Comparison of ENCODE assay signal across 16 mouse cellular contexts in genomic region chr3:156903925-156904576, GRCm38 (mm10).
DNase-seq lines count a peak whose midpoint lies in the region; ATAC-seq and TF ChIP-seq lines count a peak whose summit lies in the region.
"Had no signal": no experiment of that assay in that cellular context is flagged by ENCODE, and none has a peak within 500 bp of the region (broad histone marks: within the 10 kb centered on the region; RNA-seq: fewer than 3 reads in every experiment).

No protein-coding gene starts in this region.

- H3K9ac ChIP-seq in hindbrain, embryonic 13.5 days = no peak overlapping the region
- H3K9ac ChIP-seq in neural tube, embryonic 12.5 days = no peak overlapping the region
- H3K9ac ChIP-seq: heart, embryonic 15.5 days; liver, embryonic 15.5 days had no signal

- no peaks in the 10 kb centered on the region for H3K36me3 ChIP-seq in hindbrain, embryonic 13.5 days
- H3K36me3 ChIP-seq in neural tube, embryonic 12.5 days = no peaks in the 10 kb centered on the region
- H3K36me3 ChIP-seq: embryonic facial prominence, embryonic 10.5 days; G1E; heart, embryonic 15.5 days; liver, embryonic 15.5 days had no signal

- no peak overlapping the region for H3K4me2 ChIP-seq in hindbrain, embryonic 13.5 days
- no peak overlapping the region for H3K4me2 ChIP-seq in neural tube, embryonic 12.5 days (replicated peaks)
- H3K4me2 ChIP-seq: heart, embryonic 15.5 days; liver, embryonic 15.5 days had no signal

- intact Hi-C loops in gastrocnemius, adult 2 months (cut with DNase I) = no loop called here

- peak overlapping the region; percentile 71 for H3K27ac ChIP-seq in hindbrain, embryonic 13.5 days
- no peak overlapping the region for H3K27ac ChIP-seq in neural tube, embryonic 12.5 days
- no peak overlapping the region for H3K27ac ChIP-seq in gastrocnemius, adult 2 months
- H3K27ac ChIP-seq: embryonic facial prominence, embryonic 10.5 days; heart, embryonic 15.5 days; liver, embryonic 15.5 days had no signal

- no peak for TF ChIP-seq CTCF in gastrocnemius, adult 2 months (IDR thresholded peaks at IDR 0.05)

- H3K4me1 ChIP-seq in hindbrain, embryonic 13.5 days (replicated peaks) = peaks cover 9% of the 10 kb centered on the region
- peaks cover 3% of the 10 kb centered on the region; the same call in 1 of the 2 replicates for H3K4me1 ChIP-seq in neural tube, embryonic 12.5 days
- H3K4me1 ChIP-seq: embryonic facial prominence, embryonic 10.5 days; heart, embryonic 15.5 days; liver, embryonic 15.5 days; megakaryocyte, embryonic 14.5 days had no signal

- H3K27me3 ChIP-seq in hindbrain, embryonic 13.5 days = no peaks in the 10 kb centered on the region
- no peaks in the 10 kb centered on the region for H3K27me3 ChIP-seq in neural tube, embryonic 12.5 days (replicated peaks)
- H3K27me3 ChIP-seq: heart, embryonic 15.5 days; liver, embryonic 15.5 days; megakaryocyte, embryonic 14.5 days had no signal

- DNase-seq in frontal cortex, postnatal 25 days (ENCODE audit: low spot score in 2 of 2) = no peak
- DNase-seq in Muller cell, postnatal 12 days (ENCODE audit: inconsistent ontology term) = peak; percentile 95
- no peak for DNase-seq in gastrocnemius, adult 2 months
- DNase-seq in thymus, adult 18-20 months = no peak
- DNase-seq: cerebellum, adult 11-12 months; gastrocnemius, postnatal 25 days; kidney, adult 8-10 months had no signal

- 55% methylated on average over 9 of the region's 9 CpGs for WGBS in hindbrain, embryonic 13.5 days
- 69% methylated on average over 9 of the region's 9 CpGs for WGBS in neural tube, embryonic 12.5 days

- H3K4me3 ChIP-seq in hindbrain, embryonic 13.5 days = no peak overlapping the region
- H3K4me3 ChIP-seq in neural tube, embryonic 12.5 days = no peak overlapping the region
- H3K4me3 ChIP-seq in gastrocnemius, adult 2 months = no peak overlapping the region
- H3K4me3 ChIP-seq: embryonic facial prominence, embryonic 10.5 days; heart, embryonic 15.5 days; liver, embryonic 15.5 days; megakaryocyte, embryonic 14.5 days had no signal

- no peaks in the 10 kb centered on the region for H3K9me3 ChIP-seq in hindbrain, embryonic 13.5 days
- no peaks in the 10 kb centered on the region for H3K9me3 ChIP-seq in neural tube, embryonic 12.5 days
- H3K9me3 ChIP-seq: embryonic facial prominence, embryonic 10.5 days; heart, embryonic 15.5 days; liver, embryonic 15.5 days had no signal

- ATAC-seq in frontal cortex, adult (ENCODE audit: low TSS enrichment) = peak; percentile 86
- peak; percentile 57; the same call in 1 of the 2 replicates for ATAC-seq in hindbrain, embryonic 13.5 days (ENCODE audit: low FRiP score)
- ATAC-seq in neural tube, embryonic 12.5 days (ENCODE audit: low FRiP score, low read depth) = peak; percentile 79
- ATAC-seq in inflammation-experienced regulatory T-cells, adult 6 months = no peak
